Mouse (Mus musculus) kidney, adult 2 months (tissue): ENCODE measurements around the gene Metrnl. TPM values are rescaled to one million over a fixed set of nuclear protein-coding genes. Genes with fewer than 3 reads are reported as not detected.

Source experiments
- DNase-seq: peaks from one replicate; pipeline ENCODE4 v3.0.0; 2021
- H3K27ac ChIP-seq: fragments of 200-500 bp; 2 replicates; pipeline ENCODE4 v1.5.1; 2012; ENCODE audit warnings: low read depth, low read length, control low read depth, inconsistent platforms; ENCODE audit not compliant: insufficient read depth
- H3K27me3 ChIP-seq: fragments of 200-500 bp; replicated peaks from 2 replicates; pipeline ENCODE4 v1.6.1; 2012; ENCODE audit warnings: mild to moderate bottlenecking, moderate library complexity, low read length, inconsistent platforms; ENCODE audit not compliant: control insufficient read depth, insufficient read depth
- H3K36me3 ChIP-seq: fragments of 200-500 bp; 2 replicates; pipeline ENCODE4 v1.6.1; 2012; ENCODE audit warnings: mild to moderate bottlenecking, moderate library complexity, low read length, inconsistent platforms; ENCODE audit not compliant: control insufficient read depth, insufficient read depth
- H3K4me1 ChIP-seq: fragments of 200-500 bp; 2 replicates; pipeline ENCODE4 v1.6.1; 2011; ENCODE audit warnings: low read length; ENCODE audit not compliant: control insufficient read depth, insufficient read depth
- H3K4me3 ChIP-seq: fragments of 200-500 bp; 2 replicates; pipeline ENCODE4 v1.5.1; 2011; ENCODE audit warnings: mild to moderate bottlenecking, low read depth, low read length, control low read depth; ENCODE audit not compliant: insufficient read depth
- CTCF ChIP-seq: fragments of 200-500 bp; conservative IDR thresholded peaks from 2 replicates; pipeline ENCODE4 v1.5.1; 2011; ENCODE audit warnings: low read depth, mild to moderate bottlenecking, control low read depth, low read length, moderate library complexity, mixed read lengths; ENCODE audit not compliant: insufficient read depth, insufficient read length
- POLR2A ChIP-seq: fragments of 200-500 bp; IDR thresholded peaks from one replicate; pipeline ENCODE4 v1.6.1; 2011; ENCODE audit warnings: low read depth, low read length, control low read depth
- WGBS: fragments of 180-500 bp; shearing (Covaris S2); methylation state at CpG from one replicate; pipeline ENCODE4 v1.1.7; 2018; 5-methylcytosine and 5-hydroxymethylcytosine counted together
- polyA plus RNA-seq: library from polyadenylated mRNA; depleted of rRNA; stranded (reverse); fragments of >200 nt; gene quantifications from 2 replicates; pipeline ENCODE4 v1.2.3, GENCODE M21; 2012; rRNA removed

Metrnl gene
- 42.6 and 49.1 TPM in 2 replicates for polyA plus RNA-seq

DNA sequence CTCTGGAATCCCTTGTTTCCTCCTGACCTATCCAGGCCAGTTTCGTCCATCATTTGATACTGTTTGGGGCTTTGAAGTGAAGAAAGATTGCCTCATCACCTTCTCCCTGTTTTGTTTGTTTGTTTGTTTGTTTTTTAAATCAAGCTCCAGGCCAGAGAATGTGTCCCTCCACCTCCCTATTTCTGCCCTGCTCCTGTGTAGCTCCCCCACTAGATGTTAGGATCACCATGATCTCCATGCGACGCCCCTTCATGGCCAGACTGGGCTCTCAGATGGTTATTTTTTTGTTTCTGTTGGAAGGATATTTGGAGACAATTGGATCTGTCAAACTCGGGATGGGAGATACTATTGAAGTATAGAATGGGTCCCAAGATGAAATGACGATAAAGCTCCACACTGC, at the start of gene Metrnl:
Gene Metrnl (plus strand): TSS at position 301 of the 400 bp plus-strand sequence.
- TF ChIP-seq CTCF (no peak), POLR2A (no peak)
- H3K4me3 ChIP-seq, result peak within 1 kb of the TSS; percentile 84
- WGBS, result 96% methylated on average over 5 of the region's 5 CpGs
- H3K4me1 ChIP-seq, result peaks cover 19% of the 10 kb centered on the region
- no peak for DNase-seq
- H3K36me3 ChIP-seq, result no peaks in the 10 kb centered on the region
- no peaks in the 10 kb centered on the region for H3K27me3 ChIP-seq
- H3K27ac ChIP-seq, result peak within 1 kb of the TSS; percentile 81

DNA sequence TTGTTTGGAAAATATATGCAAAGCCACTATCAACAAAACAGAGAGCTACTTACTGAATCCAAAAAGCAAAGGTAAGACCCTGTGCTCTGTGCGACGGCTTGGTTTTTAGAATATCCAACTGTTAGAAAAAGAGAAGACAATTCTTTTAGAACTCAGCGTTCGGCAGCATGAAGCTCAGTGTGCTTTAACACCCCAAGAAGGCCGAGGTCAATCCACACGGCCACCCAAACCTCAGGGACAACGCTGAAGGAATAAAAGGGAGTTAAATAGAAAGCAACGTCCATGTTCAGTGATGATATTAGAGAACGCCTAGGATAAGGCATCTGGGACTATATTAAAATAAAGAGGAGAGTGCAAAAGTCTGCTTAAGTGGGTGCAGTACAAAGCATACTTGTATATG, 49.8 kb upstream of the Metrnl start:
- no peaks in the 10 kb centered on the region for H3K36me3 ChIP-seq
- no peaks in the 10 kb centered on the region for H3K27me3 ChIP-seq
- H3K4me1 ChIP-seq, result 0 out of 2 replicates have a peak, but pooled peaks cover 5% of the 10 kb centered on the region
- WGBS, result 95% methylated on average over 9 of the region's 9 CpGs
- DNase-seq, result no peak
- H3K4me3 ChIP-seq, result no peak overlapping the region
- TF ChIP-seq CTCF (no peak), POLR2A (no peak)
- no peak overlapping the region for H3K27ac ChIP-seq

DNA sequence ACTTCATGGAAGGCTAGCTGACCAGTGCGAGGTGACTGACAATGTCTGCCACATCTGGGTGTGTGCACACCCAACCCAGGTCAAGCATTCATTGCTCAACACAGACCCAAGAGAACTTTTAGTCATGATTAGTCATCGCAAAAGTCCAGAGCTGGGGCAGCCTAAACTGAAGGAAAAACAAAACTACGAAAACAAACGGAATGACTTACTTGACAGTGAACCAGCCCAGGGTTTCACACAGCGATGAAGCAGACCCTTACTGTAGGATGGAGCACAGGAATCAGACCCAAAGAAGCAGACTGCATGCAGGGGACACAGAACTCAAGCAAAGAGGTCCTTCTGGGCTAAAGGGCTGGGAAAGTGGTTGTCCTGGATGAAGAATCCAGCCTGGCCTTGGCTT, 49.4 kb upstream of the Metrnl start:
- DNase-seq, result peak; percentile 8
- 0 out of 2 replicates have a peak, but pooled peaks cover 5% of the 10 kb centered on the region for H3K4me1 ChIP-seq
- no peak for TF ChIP-seq POLR2A
- TF ChIP-seq CTCF, result no peak
- H3K27ac ChIP-seq, result no peak overlapping the region
- no peaks in the 10 kb centered on the region for H3K36me3 ChIP-seq
- H3K4me3 ChIP-seq, result no peak overlapping the region
- no peaks in the 10 kb centered on the region for H3K27me3 ChIP-seq
- 80% methylated on average over 5 of the region's 5 CpGs for WGBS

DNA sequence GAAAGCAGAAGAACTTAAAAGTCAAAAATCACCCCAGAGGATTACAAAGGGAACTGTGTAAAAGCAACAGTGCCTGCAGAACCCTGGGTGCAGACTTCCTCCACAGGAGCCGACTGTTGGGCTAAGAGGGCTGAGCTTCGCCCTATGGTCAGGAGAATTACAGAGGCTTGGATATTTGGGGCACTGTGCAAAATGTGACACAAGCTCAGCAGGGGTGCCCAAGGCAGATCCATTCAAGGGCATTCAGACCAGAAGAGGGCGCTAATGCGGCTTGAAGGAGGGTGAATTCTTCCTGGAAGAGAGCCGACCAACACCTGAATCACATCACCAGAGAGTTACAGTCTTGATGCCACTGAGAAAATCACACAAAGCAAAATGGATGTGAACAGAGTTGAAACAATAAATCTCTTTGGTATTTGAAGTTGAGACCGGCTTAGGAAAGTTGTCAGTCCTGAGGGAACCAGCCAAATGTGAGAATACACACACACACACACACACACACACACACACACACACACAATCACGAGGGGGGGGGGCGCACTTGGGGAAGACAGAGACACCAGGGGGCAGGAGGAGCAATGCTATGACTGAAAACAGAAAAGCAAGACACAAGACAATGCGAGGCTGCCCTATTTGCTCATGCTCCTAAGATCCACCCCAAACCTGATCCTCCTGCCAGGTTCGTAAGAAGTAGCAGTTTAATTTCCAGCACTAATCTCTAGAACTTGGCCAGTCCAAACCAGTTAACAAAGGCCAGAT, 48.6 kb upstream of the Metrnl start:
- no peak overlapping the region for H3K4me3 ChIP-seq
- peak; percentile 82 for DNase-seq
- no peak overlapping the region for H3K27ac ChIP-seq
- no peaks in the 10 kb centered on the region for H3K27me3 ChIP-seq
- 0 out of 2 replicates have a peak, but pooled peaks cover 5% of the 10 kb centered on the region for H3K4me1 ChIP-seq
- H3K36me3 ChIP-seq, result no peaks in the 10 kb centered on the region
- TF ChIP-seq POLR2A (no peak), CTCF (peak; percentile 75)
- 48% methylated on average over 10 of the region's 10 CpGs for WGBS

DNA sequence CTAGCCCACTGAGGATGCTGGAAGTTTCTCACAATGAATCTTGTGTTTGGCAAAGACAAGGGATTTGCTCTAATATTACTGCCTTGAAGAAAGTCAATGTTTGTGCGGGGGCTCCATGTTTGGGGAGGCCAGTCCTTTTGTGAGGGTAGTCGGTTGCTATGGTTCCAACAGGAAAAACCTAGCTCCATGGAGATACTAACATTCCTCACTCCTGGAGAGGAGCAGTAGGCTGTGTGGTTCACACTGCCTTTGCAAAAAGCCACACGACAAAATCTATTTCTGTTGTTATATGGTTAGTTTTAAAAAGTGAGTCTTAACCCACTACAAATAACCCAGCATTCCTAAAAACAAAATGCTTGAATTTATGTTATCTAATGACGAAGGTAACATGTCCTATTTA, 47.7 kb upstream of the Metrnl start:
- Histone ChIP-seq H3K27ac (no peak overlapping the region), H3K27me3 (no peaks in the 10 kb centered on the region), H3K4me1 (0 out of 2 replicates have a peak, but pooled peaks cover 5% of the 10 kb centered on the region), H3K36me3 (no peaks in the 10 kb centered on the region), H3K4me3 (no peak overlapping the region)
- no peak for DNase-seq
- no peak for TF ChIP-seq POLR2A
- no peak for TF ChIP-seq CTCF
- WGBS, result 89% methylated on average over 4 of the region's 4 CpGs

DNA sequence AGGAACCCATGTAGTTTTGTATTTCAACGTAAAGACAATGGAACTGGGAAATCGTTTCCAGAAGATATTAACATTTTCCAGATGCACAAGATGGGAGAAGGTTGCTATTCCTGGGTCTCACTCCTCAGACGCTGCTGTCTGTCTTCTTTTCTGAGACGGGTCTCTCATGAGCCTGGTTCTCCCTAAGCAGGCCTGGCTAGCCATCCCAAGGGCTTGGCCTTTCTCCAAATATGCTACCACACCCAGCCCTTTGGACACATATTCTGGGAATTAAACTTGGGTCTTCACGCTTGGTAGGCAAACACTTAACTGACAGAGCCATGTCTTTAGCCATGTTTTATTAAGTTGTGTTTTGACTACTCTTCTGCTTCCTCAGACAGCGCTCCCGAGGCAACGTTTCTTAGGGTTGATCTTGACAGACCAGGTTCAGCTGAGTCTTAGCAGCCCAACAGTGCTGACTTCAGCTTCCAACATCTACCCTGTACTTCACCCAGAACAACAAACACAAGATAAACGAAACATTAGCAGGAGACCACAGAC, 46.9 kb upstream of the Metrnl start:
- H3K36me3 ChIP-seq, result no peaks in the 10 kb centered on the region
- WGBS, result 65% methylated on average over 9 of the region's 9 CpGs
- H3K27ac ChIP-seq, result no peak overlapping the region
- TF ChIP-seq CTCF, result no peak
- no peak for TF ChIP-seq POLR2A
- no peaks in the 10 kb centered on the region for H3K27me3 ChIP-seq
- no peak overlapping the region for H3K4me3 ChIP-seq
- 0 out of 2 replicates have a peak, but pooled peaks cover 5% of the 10 kb centered on the region for H3K4me1 ChIP-seq
- peak; percentile 63 for DNase-seq

DNA sequence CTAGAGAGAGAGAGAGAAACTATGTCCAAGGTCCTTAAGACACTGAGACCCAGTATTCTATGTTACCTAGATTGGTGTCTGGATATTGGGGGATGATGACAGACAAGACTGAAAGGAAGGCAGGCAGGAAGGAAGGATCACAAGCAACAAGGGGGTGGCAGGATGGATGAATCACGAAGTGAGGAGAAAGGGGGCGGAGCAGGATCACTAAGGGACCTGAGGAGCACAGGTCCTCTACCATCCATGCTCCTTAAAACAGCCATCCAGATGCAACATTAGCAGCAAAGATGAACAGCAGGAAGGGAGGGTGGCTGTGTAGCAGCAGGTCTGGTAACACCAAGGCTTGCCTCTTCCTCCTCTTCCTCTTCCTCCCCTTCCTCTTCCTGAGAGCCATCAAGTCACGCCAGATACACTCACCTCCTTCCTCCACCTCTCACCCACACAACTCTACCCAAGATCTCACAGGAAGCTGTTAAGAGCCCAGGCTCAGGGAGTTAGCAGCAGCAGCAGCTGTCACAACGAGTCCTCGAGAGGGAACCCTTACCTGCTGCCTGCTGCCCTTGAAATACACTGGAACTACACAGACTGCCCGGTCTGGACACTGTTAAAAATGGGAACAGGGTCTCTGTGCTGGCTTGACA, 46.1 kb upstream of the Metrnl start:
- DNase-seq, result no peak
- Histone ChIP-seq H3K4me3 (no peak overlapping the region), H3K4me1 (0 out of 2 replicates have a peak, but pooled peaks cover 5% of the 10 kb centered on the region), H3K27me3 (no peaks in the 10 kb centered on the region), H3K27ac (no peak overlapping the region), H3K36me3 (no peaks in the 10 kb centered on the region)
- no peak for TF ChIP-seq POLR2A
- TF ChIP-seq CTCF, result no peak
- 67% methylated on average over 6 of the region's 6 CpGs for WGBS
